Mouse (Mus musculus): Measurements from ENCODE around the gene Efcab6. TPM values are rescaled to one million over a fixed set of nuclear protein-coding genes. Genes with fewer than 3 reads are reported as not detected.

Efcab6 gene
- polyA plus RNA-seq, 1 experiment from 2014 or later, result 0.12 TPM

DNA sequence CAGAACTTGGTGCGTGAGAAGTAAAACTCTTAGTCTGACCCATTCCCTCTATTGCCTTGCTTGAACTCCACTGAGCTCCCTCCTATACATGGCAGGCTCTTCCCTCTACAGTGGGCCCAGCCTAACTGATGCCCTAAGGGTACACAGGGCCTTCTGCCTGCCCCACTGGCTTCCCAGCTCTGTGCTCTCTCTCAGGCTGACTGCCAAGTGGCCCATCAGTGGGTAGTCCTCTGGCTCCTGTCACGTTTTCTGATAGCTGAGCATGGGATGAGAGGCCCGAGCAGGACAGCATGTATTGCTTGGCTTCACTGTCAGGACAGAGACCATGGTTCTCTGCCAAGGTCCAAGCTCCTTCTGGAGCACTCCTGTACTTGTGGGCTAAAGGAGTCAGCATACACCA lies 106.8 kb downstream of the Efcab6 start:
- no peak overlapping the region for H3K9ac ChIP-seq
- no peaks in the 10 kb centered on the region for H3K27me3 ChIP-seq
- H3K27ac ChIP-seq, result no peak overlapping the region
- ATAC-seq (ENCODE audit: low FRiP score), result no peak
- H3K4me3 ChIP-seq, result no peak overlapping the region
- 74% methylated on average over 3 of the region's 3 CpGs for WGBS
- no peaks in the 10 kb centered on the region for H3K36me3 ChIP-seq
- H3K4me1 ChIP-seq, result peaks cover 6% of the 10 kb centered on the region
- no peak overlapping the region for H3K4me2 ChIP-seq (replicated peaks)
- no peaks in the 10 kb centered on the region for H3K9me3 ChIP-seq (replicated peaks)

DNA sequence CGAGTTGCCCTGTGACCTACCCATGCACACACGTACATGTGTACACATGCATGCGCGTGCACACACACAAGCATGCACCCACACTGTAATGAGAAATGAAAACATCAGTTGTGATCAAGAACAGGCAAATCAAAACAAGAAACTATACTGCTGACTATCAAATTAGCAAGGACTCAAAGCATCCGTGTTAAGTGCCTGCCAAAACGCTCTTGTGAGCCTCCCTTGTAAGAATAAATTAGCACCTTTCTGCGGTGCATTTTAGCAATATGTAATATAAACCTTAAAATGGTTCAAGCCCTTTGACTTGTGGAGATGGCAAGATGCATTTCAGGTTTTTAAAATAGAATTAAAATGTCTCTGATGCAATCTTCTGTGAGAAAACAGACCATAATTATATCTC lies 108.2 kb downstream of the Efcab6 start:
- no peak overlapping the region for H3K9ac ChIP-seq
- H3K27me3 ChIP-seq, result no peaks in the 10 kb centered on the region
- no peak overlapping the region for H3K27ac ChIP-seq
- WGBS, result 93% methylated on average over 7 of the region's 7 CpGs
- H3K9me3 ChIP-seq (replicated peaks), result no peaks in the 10 kb centered on the region
- H3K36me3 ChIP-seq, result no peaks in the 10 kb centered on the region
- no peak overlapping the region for H3K4me3 ChIP-seq
- no peak overlapping the region for H3K4me2 ChIP-seq (replicated peaks)
- H3K4me1 ChIP-seq, result no peaks in the 10 kb centered on the region
- no peak for ATAC-seq (ENCODE audit: low FRiP score)

DNA sequence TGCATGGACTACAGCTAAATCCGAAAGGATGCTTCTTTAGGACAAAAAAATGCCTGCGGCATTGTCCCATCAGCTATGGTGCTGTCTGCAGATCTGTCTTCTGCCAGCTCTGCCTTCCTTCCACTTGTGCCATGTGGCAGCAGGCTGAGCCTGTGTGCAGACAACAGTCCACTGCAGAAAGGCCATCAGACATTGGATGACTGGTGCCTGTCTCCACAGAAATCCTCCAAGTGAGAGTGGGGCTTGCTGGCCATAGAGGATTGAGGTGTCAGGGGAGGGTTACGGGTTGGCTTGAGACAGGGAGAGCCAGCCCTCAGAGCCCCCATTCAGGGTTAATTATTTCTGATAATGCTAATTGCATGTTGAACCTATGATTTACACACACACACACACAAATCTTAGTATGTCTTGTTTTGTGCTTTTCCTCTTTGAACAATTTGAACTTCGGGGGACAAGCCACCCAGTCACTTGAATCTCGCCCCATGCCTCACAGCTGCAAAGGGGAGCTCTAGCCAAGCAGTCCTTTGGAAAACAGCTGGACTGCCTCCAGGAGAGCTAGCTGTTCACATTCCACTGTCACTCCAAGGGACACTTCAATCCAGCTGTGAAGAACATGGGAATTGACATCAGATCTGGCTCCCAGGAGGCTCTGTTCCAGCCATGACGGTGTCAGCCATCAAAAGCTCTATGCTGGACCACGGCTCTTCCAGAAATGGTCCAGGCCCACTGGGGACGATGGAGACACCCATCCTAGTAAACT lies 109.1 kb downstream of the Efcab6 start:
- Histone ChIP-seq H3K4me2 (replicated peaks) (no peak overlapping the region), H3K27ac (no peak overlapping the region), H3K9me3 (replicated peaks) (no peaks in the 10 kb centered on the region), H3K4me3 (no peak overlapping the region), H3K36me3 (no peaks in the 10 kb centered on the region), H3K9ac (no peak overlapping the region), H3K4me1 (no peaks in the 10 kb centered on the region), H3K27me3 (no peaks in the 10 kb centered on the region)
- no peak for ATAC-seq (ENCODE audit: low FRiP score)
- 86% methylated on average over 8 of the region's 8 CpGs for WGBS

DNA sequence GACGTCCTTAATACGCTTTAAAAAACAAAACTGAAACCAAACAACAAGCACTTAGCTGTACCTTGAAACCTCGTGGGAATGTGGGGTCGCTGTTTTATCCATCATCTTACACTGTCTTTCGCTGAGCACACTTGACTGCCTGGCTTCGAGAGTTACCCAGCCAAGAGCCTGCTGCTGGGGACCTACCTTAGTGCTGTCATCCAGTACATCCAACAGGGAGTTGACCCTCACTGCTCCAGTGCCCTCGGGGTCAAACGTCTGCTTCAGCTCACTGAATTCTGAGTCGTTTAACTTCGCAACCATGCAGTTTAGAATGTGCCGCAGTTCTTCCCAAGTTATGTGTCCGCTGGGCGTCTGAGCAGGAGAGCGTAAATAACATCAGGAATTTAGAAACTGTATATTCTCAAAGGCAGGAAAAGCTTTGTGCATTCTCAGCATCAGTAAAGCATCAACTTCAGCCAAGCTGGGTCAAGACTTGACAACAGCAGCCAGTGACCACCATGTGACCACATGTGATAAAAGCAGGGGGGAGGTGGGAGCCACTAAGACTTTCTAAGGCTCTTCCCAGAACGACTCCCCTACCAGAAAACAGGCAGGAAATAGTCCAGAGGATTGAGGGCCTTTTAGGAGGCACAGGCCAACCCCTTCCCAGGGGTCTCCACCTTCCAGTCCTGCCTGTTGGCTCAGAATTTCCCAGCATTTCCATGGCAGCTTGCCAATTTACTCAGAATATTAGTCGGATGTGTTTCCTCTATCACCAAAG lies 115.3 kb downstream of the Efcab6 start:
- Histone ChIP-seq H3K4me3 (no peak overlapping the region), H3K9me3 (replicated peaks) (no peaks in the 10 kb centered on the region), H3K9ac (no peak overlapping the region), H3K27ac (no peak overlapping the region), H3K36me3 (no peaks in the 10 kb centered on the region), H3K4me1 (no peaks in the 10 kb centered on the region), H3K4me2 (replicated peaks) (no peak overlapping the region), H3K27me3 (no peaks in the 10 kb centered on the region)
- ATAC-seq (ENCODE audit: low FRiP score), result no peak
- WGBS, result 51% methylated on average over 16 of the region's 16 CpGs

DNA sequence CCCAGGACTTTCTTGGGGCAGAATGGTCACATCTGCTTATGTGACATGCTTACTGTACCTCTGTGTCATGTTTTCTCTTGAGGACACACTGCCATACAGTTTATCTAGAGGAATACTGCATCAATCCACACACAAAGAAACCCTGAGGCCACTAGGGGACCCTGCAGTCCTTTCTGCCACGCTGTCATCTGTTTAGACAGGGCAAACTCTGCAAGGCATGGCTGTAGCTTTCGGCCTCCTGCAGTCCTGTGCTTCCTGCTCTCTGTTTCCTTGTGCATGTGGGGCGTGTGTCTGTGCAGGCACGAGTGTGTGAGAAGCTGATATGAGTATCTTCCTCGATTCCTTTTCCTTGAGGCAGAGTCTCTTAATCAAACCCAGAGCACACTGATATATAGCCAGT lies 125.5 kb downstream of the Efcab6 start:
- Histone ChIP-seq H3K36me3 (no peaks in the 10 kb centered on the region), H3K4me3 (no peak overlapping the region), H3K9me3 (replicated peaks) (no peaks in the 10 kb centered on the region), H3K9ac (no peak overlapping the region), H3K4me1 (peaks cover 14% of the 10 kb centered on the region), H3K27ac (no peak overlapping the region), H3K27me3 (no peaks in the 10 kb centered on the region), H3K4me2 (replicated peaks) (no peak overlapping the region)
- ATAC-seq (ENCODE audit: low FRiP score), result no peak
- WGBS, result 47% methylated on average over 5 of the region's 5 CpGs

DNA sequence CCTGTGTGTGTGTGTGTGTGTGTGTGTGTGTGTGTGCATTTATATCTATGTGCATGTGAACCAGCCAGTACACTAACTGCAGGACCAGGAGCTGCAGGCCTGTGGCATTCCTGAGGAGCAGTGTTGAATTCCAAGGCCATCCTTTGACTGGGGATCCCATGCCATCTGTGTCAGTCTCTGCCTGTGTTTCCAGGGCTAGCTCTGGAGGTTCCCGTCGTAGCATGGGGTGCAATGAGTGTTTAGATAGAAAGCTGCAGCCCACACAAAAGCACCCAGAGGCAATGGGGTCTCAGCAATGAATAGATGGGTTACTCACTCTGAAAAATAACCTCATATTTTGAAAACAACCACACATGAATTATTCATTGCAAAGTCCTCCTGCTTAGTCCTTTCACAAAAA lies 126.7 kb downstream of the Efcab6 start:
- H3K36me3 ChIP-seq, result no peaks in the 10 kb centered on the region
- WGBS, result 30% methylated on average over 2 of the region's 2 CpGs
- ATAC-seq (ENCODE audit: low FRiP score), result no peak
- H3K9me3 ChIP-seq (replicated peaks), result no peaks in the 10 kb centered on the region
- no peak overlapping the region for H3K9ac ChIP-seq
- H3K27ac ChIP-seq, result no peak overlapping the region
- no peak overlapping the region for H3K4me2 ChIP-seq (replicated peaks)
- H3K4me1 ChIP-seq, result peaks cover 14% of the 10 kb centered on the region
- no peaks in the 10 kb centered on the region for H3K27me3 ChIP-seq
- no peak overlapping the region for H3K4me3 ChIP-seq

DNA sequence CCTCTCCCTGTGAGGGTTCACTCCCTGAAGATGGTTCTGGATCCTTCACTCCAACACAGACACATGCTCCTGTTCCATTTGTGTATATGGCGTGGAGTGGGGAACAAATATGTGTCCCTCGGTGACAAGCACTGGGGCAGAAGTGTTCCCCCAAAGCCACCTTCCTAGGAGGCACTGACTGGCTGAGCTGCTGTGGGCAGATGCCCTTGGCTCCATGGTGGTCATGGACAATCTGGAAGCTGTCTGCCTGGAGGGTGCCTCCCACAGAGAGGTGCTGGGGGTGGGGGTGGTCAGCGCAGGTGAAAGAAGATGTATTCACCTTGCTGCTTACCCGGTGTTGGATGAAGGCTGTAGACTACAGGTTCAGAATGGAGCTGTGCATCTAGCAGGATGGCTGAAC lies 128.7 kb downstream of the Efcab6 start:
- Histone ChIP-seq H3K9me3 (replicated peaks) (no peaks in the 10 kb centered on the region), H3K27me3 (no peaks in the 10 kb centered on the region), H3K4me3 (no peak overlapping the region), H3K27ac (no peak overlapping the region), H3K9ac (no peak overlapping the region), H3K4me1 (peaks cover 14% of the 10 kb centered on the region), H3K36me3 (no peaks in the 10 kb centered on the region), H3K4me2 (replicated peaks) (no peak overlapping the region)
- WGBS, result 84% methylated on average over 4 of the region's 4 CpGs
- no peak for ATAC-seq (ENCODE audit: low FRiP score)

DNA sequence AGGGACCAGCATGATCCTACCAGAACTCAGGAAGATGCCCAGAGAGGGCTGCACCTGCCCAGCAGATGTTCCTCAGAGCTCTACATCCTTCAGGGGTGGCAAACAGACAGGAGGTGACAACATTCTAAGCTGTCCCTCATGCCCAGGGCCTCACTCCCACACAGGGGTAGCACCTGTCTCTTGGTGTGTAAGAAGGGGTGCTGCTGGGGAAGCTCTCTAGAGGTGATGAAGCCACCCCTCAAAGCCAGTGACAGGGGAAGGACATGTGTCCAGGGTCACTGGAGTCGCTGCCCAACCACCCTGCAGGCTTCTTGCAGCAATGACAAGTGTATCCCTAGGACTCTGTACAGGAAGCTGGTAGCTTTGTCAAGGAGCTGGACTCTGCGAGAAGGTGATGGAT lies 130.4 kb downstream of the Efcab6 start:
- no peak overlapping the region for H3K4me2 ChIP-seq (replicated peaks)
- H3K4me1 ChIP-seq, result peaks cover 12% of the 10 kb centered on the region
- H3K9ac ChIP-seq, result no peak overlapping the region
- H3K27ac ChIP-seq, result no peak overlapping the region
- no peaks in the 10 kb centered on the region for H3K9me3 ChIP-seq (replicated peaks)
- no peak overlapping the region for H3K4me3 ChIP-seq
- WGBS, result 55% methylated on average over 2 of the region's 2 CpGs
- ATAC-seq (ENCODE audit: low FRiP score), result no peak
- H3K27me3 ChIP-seq, result no peaks in the 10 kb centered on the region
- no peaks in the 10 kb centered on the region for H3K36me3 ChIP-seq

DNA sequence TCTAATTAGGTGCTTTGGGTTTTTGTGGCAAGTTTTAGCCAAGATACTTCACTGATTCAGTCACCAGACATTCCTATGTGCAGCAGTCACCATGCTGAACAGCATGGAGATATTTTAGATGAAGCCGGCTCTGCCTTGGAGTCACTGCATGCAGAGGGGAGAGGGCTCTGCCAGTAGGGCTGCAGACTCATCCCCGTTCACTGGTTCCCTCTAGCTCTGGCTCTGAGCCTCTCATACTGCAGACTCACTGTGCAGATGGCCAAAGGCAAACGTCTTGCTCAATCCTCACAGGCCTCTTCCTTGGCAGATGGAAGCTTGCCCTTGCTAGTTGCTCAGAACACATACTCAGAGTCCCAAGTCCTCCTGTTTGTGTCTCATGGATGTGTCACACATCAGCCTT lies 139.8 kb downstream of the Efcab6 start:
- Histone ChIP-seq H3K9me3 (replicated peaks) (no peaks in the 10 kb centered on the region), H3K4me1 (no peaks in the 10 kb centered on the region), H3K4me3 (no peak overlapping the region), H3K27me3 (no peaks in the 10 kb centered on the region), H3K36me3 (no peaks in the 10 kb centered on the region), H3K27ac (no peak overlapping the region), H3K9ac (no peak overlapping the region), H3K4me2 (replicated peaks) (no peak overlapping the region)
- no peak for ATAC-seq (ENCODE audit: low FRiP score)
- 55% methylated on average over 3 of the region's 3 CpGs for WGBS

DNA sequence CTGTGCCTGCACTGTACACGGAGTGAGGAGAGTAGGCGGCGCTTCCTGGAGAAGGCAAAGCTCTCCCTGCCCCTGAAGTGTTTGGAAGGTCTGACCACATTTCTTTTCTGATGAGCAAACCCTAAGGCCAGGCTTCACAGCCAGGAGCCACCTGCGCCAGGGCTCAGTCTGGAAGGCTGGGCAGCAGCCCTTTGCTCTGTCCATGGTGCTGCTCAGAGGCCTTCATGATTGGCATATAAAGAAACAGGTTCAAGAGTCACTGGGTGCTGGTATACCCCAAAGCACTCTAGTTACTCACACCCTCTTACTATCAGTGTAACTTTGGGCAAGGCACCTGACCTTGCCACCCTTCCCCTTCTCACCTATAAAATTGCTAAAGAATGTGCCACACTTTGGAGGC lies 140.5 kb downstream of the Efcab6 start:
- Histone ChIP-seq H3K9me3 (replicated peaks) (no peaks in the 10 kb centered on the region), H3K4me3 (no peak overlapping the region), H3K4me2 (replicated peaks) (no peak overlapping the region), H3K9ac (no peak overlapping the region), H3K4me1 (no peaks in the 10 kb centered on the region), H3K36me3 (no peaks in the 10 kb centered on the region), H3K27ac (no peak overlapping the region), H3K27me3 (no peaks in the 10 kb centered on the region)
- ATAC-seq (ENCODE audit: low FRiP score), result no peak
- WGBS, result 40% methylated on average over 4 of the region's 4 CpGs

DNA sequence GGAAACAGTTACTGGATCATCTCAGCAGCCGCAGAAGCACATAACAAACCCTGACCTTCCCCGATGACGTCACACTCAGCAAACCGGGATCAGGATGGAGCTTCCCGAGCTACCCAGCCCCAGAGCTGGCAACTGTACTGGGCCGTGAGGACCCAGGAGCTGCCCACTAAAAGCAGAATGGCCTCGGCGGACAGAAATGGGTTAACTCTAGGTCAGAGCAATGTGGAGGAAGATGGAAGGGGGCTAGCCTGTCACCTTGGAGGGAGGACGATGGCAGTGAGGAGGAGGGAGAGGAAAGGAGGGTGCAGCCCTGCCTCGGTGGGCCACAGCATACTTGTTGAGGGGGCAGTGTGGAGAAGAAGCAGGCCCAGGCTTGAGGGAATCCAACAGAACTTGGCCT lies 149.8 kb downstream of the Efcab6 start:
- ATAC-seq (ENCODE audit: low FRiP score), result no peak
- no peak overlapping the region for H3K4me3 ChIP-seq

DNA sequence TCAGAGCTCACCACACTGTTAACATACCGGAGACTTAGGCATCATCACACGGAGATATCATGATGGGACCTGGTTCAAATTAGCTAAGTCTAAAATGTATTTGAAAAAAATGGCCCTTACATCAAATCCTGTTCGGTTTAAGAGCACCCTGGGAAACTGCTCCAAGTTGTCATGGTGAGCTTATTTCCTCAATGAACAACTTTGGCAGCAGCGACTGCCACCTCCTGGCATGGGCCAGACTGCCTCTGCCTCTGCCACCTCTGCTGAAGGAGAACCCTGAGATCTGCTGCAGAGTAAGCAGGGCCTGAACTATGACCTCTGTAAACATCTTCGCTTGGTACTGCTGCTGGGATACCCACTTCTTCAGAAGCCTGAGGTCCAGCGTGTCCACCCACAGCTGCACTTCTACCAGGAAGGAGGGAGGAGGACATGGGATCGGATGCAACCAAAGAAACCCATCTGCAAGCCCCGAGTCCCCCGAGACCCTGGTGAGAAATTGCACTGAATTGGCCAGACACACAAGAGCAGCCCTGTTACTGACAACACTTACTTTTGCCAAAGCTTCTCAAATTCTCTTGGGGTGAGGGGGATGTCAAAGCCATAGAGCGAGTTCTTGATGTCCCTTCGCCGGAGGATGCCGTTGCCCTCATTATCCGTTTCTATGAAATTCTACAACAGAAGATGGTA lies 152.0 kb downstream of the Efcab6 start:
- no peak for ATAC-seq (ENCODE audit: low FRiP score)
- WGBS, result 90% methylated on average over 14 of the region's 14 CpGs
- Histone ChIP-seq H3K27ac (no peak overlapping the region), H3K36me3 (no peaks in the 10 kb centered on the region), H3K9ac (no peak overlapping the region), H3K9me3 (replicated peaks) (no peaks in the 10 kb centered on the region), H3K4me3 (no peak overlapping the region), H3K4me1 (no peaks in the 10 kb centered on the region), H3K4me2 (replicated peaks) (no peak overlapping the region), H3K27me3 (peaks cover 3% of the 10 kb centered on the region; the same call in 1 of the 2 replicates)

More for the DNA sequence above, 149.8 kb downstream of the Efcab6 start:
- Histone ChIP-seq H3K4me1 (no peaks in the 10 kb centered on the region), H3K9ac (no peak overlapping the region), H3K27ac (no peak overlapping the region), H3K9me3 (replicated peaks) (no peaks in the 10 kb centered on the region), H3K27me3 (peaks cover 3% of the 10 kb centered on the region; the same call in 1 of the 2 replicates), H3K36me3 (no peaks in the 10 kb centered on the region), H3K4me2 (replicated peaks) (no peak overlapping the region)
- WGBS, result 89% methylated on average over 10 of the region's 10 CpGs

Data from hindbrain, embryonic 12.5 days (tissue).